Mouse (Mus musculus) T-helper 1 cell (primary cell): ENCODE measurements around the gene Dnajc13.

Experiments
- in situ Hi-C: fragments of 300-600 bp; cut with MboI, MseI; formaldehyde crosslinking; loops from one replicate; pipeline ENCODE4 v1.15.1; 2025; ENCODE audit warnings: high pct_unique_total_duplicates

Dnajc13 gene

DNA sequence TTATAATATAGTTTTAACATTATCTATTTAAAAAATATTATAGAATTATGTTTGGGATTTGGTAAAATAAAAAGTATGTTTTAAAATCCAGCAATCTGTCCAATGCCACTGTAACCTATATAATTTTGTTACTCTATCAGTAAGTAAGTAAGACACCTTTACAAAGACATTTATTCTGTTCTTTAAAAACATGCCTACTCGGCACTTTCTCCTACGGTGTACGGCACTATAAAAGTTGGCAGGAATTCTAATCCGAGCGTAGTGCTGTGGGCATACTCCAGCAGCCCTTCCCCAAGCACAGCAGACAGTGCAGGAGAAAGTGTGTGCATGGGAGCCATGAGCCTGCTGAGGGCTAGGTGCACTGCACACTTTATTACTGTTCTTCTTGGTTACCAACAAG is 75.7 kb downstream of the Dnajc13 start:
- in situ Hi-C loops = loop anchor here (25.0 kb wide), 2 partner anchors 850 to 875 kb away; partner anchors contain the start of gene Mrpl3

DNA sequence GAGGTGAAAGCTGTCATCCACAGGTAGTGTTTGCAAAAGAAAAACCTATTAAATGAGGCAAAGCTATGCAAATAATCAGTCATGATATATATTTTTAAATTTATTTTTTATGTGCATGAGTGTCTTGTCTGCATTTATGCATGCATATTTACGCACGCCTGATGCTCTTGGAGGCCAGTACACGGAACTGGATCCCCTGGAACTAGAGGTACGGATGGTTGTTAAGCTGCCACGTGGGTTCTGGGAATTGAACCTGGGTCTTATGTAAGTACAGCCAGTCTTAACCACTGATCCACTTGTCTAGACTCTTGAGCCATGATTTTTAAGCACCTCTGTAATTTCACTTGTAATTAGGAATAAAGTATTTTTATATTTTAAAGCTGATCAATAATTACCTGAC is 79.5 kb downstream of the Dnajc13 start:
- in situ Hi-C loops = loop anchor here (25.0 kb wide), 2 partner anchors 846 to 879 kb away; partner anchors contain the start of gene Mrpl3

DNA sequence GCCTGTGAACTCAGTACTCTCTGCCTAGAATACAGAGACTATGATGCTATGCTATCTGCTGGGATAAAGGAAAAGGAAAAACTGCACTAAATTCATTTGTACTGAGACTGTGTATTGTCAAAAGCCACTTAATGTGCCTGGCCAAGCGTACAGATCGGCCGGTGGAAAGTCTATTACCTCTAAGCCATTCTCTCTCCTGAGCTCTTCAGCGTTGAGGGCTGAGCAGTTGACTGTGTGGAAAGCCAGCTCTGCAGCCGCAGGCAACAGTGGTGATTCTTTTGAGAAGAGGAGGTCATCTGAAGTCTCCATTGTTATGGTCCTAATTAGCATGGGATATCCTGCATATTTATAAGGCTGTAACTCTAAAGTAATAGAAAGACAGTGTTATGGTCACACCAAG is 80.4 kb downstream of the Dnajc13 start:
- in situ Hi-C loops = loop anchor here (25.0 kb wide), 2 partner anchors 845 to 880 kb away; partner anchors contain the start of gene Mrpl3

DNA sequence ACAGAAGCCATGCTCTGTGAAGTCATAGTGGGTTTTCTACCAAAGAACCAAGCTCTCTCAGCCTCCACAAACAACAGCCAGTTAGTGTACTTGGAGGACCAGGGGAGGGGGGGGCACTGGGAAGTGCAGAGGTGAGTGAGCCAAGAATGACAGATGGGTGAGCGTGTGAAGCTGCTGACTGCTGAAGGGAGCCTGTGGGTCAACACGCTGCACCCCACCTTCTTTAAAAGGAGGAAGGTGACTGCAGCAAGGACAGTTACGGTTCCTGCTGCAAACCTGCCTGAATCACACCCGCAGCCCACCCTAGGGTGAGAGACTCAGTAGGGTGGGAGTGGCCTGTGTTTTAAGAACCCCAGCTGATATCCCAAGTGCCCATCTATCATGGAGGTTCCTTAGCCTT is 81.1 kb downstream of the Dnajc13 start:
- in situ Hi-C loops = loop anchor here (25.0 kb wide), 2 partner anchors 844 to 881 kb away; partner anchors contain the start of gene Mrpl3

DNA sequence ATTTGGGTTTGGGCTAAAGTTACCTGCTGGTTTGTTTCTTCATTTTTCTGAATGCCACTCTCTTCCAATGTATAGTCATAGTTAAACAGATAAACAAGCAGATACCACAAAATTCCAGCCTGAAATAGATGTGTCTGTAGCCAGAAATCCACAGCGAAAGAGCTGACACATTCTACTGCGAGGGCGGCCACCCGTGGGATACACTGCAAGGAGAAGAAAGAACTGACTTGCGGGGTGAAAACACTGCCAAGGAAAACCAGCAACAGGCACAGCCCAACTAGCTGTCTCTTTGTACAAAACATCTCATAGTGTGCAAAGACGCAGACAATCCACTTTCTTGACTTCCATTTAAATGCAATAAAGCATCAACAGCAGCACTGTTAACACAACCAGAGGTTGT is 82.7 kb downstream of the Dnajc13 start:
- in situ Hi-C loops = loop anchor here (25.0 kb wide), 2 partner anchors 843 to 882 kb away; partner anchors contain the start of gene Mrpl3

DNA sequence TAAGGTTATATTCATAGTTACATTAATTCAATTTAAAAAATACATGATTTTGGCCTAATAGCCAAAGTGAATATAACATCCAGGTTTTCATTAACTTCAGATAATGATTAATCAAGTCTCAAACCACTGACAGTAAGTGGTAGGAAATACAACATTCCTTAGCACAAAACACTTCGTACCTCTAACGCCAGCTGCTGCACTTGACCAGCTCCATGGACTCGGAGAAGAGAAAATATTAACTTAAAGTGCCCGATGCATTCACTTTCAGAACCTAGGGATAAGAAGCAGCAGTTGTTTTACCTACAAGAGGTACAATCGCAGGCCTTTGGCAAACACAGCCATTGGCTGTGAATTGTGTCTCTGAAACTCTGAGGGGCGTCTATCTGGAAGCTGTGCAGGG is 90.4 kb downstream of the Dnajc13 start:
- in situ Hi-C loops = no loop called here

DNA sequence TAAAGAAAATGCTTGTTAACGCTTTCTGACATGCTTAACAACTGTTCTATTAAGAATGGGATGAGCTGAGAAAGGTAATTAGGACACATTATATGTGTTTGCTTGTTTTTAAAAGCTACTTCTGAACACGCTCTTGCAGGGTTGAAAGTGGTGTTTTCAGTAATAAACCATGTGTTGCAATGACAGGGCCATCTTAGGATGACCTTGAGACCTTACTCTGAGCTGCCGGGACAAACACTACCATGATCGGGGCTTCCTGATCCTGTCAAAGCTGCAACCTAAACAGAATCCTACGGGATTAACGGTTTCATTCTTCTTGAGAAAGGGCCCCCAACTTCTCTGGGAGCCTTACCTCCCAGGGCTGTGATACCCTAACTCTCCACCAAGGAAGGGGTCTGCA is 91.1 kb downstream of the Dnajc13 start:
- in situ Hi-C loops = no loop called here

DNA sequence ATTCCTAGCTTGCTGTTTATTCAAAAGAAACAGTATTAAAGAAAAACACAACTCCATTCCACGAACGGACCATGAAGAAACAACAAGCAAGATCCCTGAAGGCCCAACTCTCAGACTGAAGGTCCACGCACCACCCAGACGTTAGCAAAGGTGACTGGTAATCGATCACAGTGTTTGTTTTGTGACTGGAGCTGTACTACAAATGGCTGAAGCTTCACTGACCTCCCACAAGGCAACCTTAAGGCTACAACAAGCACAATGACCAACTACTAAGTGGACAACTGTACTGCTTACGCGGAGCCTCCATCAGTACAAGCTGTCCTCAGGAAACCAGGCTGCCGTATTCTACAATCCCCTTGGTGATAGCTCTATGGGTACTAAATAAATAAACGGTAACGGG is 92.7 kb downstream of the Dnajc13 start:
- in situ Hi-C loops = no loop called here

DNA sequence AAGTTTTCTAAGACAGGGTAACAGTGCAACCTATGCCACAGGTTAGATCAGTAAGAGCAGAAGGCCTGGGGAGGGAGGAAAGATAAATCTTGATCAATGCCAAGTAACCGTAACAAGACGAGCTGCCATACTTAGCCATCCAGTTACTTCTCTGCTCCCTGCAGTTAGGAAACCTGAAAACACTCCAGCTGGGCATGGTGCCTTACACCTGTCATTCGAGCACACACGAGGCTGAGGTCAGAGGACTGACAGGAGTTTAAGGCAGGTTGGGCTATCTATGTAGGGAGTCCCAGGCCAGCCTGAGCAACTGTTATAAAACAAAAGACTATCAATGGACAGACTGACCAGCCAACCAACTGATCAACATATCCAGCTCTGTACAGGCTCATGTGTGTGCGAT is 96.8 kb downstream of the Dnajc13 start:
- in situ Hi-C loops = no loop called here

DNA sequence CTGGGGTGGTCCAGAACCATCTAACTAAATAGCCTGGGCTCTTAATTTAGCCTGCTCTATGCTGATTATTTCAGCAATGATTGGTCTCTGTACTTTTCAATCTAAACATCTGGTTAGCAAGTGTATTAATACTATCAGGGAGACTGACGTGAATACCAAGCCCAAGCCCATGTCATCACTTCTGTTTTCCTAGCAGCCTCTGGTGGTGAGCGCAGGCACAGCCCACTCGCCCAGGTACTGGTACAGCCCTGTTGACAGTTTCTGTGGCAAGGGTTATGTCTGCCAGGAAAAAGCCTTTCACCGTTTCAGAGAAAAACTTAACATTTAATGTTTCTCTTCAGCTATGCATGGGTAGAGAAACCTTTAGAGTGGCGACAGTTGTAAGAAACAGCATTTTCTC is 98.5 kb downstream of the Dnajc13 start:
- in situ Hi-C loops = no loop called here

DNA sequence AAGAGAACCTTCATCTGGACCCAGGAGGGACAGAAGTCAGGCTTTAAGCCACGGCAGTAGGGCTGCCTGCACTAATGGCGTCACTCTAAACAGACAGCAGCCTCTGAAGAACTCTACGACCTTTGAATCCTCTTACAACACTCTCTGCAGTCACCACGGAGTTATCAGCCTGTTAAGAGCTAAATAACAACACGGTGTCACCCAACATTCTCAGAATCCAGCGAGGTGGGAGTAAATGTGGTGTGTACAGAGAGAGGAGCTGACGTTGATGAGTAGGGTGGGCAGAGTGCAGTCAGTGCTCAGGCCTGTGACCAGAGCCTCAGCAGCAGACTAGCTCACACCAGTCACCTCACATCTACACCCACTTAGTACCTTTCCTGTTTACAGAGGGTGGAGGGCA is 101.6 kb downstream of the Dnajc13 start:
- in situ Hi-C loops = no loop called here

DNA sequence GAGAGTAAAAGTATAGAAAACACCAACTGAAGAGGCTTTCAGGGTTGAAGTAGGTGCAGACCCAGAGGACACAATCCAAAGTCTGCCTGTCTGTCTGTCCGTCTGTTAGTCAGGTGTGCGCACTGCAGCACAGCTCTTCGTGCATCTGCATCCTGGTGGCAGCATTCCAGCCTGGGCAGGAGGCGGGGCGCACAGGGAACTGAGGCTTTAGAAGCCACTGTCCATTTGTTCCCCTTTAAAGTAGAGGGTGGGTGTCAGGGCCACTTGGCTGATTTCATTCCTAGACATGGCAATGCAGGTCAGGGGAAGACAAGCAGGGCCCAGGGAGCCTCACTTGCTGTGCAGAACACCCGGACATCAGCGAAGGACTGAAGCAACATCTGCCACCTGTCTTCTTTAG is 105.4 kb downstream of the Dnajc13 start:
- in situ Hi-C loops = loop anchor here (10.0 kb wide), 2 partner anchors 352 to 1642 kb away; no protein-coding TSS in a partner anchor

DNA sequence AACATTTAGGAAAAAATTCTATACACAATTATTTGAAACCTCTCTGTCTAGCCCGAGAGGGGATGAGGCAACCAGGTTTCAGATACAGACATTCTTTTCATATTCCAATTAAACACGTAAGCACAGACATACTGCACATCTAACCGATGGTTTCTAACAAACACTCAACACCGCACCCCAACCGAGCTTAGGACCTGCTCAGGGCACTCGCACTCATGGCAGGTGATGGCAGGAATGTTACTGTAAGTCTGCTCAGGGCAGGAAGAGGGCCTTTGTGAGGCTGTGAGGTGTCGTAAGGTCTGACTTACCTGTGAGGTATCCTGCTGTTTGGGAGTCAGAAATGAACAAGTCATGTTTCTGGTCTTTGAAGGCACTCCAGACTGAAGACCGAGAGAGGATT is 106.2 kb downstream of the Dnajc13 start:
- in situ Hi-C loops = loop anchor here (10.0 kb wide), 2 partner anchors 352 to 1642 kb away; no protein-coding TSS in a partner anchor

DNA sequence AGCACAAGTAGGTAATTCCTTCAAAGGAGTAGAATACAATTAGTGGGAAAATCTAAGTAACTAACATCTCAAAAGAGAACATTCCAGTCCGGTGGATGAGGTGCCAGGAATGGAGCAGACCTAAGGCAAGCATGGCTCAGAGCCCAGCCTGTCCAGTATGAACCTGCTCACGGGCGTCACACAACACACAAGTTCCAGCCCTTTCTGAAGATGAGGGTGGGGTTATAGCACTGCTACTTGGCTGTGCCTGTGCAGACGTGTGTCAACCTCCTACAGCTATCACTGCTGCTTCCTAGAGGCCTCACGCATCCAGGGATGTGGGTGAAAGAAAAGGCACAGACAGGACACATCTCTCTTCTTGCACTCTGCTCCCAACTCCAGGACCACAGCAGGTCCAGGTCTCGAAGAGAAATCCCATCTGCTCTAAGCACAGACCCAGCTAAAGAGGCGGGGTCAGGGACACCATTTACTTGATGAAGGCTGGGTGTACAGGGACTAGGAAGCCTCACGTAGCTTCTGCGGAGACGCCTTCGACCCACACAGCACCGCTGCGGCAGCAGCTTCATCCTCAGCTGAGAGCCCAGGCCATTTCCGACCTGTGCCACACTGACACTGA is 107.5 kb downstream of the Dnajc13 start:
- in situ Hi-C loops = loop anchor here (10.0 kb wide), 2 partner anchors 350 to 1640 kb away; no protein-coding TSS in a partner anchor

DNA sequence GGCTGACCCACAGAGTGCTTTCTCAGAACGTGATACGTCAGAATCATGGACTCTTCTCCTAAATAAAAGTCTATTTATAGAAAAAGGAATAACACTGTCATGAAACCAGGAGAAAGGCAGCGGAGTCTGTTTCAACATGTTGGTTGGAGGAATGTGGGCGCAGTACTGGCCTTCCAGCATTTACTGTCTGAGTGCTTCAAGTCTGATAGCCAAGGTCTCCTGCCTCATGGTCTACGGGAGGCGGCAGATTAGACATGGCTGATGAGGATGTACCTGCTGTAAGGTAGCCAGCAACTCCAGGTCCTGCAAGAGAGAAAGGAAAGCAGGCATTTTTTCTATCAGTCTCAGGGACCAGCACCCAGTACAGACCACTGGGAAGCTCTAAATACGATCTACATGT is 110.6 kb downstream of the Dnajc13 start:
- in situ Hi-C loops = loop anchor here (10.0 kb wide), 2 partner anchors 347 to 1637 kb away; no protein-coding TSS in a partner anchor

DNA sequence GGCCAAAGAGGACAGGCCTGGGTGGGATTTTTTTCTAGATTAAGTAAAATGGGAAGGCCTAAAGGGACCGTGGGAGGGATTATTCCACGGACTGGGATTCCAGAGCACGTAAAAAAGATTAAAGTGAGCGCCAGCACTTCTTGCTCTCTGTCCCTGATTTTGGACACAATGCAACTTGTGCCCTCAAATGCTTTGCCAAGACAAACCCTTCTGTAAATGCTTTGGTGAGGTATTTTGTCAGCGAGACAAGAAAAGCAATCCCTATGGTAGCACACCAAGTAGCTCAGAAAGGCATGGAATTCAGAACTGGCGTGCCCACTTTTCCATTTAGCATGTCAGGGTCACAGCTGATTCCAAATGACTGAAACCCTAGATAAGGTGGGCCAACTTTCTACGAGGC is 113.8 kb downstream of the Dnajc13 start:
- in situ Hi-C loops = no loop called here

DNA sequence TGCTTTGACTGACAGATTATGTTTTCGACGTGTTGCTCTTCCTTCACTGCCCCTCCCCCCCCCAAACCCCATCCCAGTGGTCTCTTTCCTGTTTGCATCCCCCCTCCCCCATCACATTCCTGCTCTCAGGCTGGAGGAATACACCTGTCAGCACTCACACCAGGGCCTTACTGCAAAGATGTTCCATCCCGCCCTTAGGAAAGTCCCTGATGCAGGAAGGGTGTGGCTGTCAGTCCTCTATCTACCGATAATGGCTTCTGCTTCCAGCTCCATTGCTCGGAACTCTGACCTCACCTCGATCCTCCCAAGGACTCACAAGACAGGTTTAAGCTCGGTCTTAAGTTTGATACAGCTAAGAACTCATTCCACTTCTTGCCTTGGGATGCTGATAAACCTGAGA is 116.0 kb downstream of the Dnajc13 start:
- in situ Hi-C loops = no loop called here

DNA sequence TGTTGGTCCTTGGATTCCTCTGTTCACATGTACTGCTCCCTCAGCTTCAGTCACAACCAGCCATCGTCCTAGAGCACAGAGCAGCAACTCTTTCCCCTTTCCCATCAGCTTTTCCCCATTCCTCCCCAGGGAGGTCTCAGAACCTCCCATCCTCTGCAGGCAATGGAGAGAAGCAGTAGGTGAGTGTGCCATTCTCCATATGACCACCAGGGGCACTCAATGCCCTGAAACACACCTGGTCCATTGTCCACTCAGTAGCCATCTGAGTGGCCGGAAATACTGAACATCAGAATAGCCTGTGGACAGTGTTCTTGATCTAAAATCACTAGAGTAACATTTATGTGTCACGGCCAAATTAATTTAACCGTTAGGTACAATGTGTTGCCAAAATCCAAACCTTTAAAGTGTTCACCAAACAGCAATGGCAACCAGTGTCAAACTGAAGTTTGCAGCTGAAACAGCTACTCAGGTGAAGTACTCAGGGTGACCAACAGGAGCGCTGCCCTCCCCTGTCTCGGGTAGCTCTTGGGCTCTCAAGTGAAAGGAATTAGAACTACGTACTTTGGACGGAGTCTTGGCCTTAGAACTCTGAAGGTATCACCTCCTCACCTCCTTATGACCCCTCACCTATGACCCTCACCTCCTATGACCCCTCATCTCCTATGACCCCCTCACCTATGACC is 118.3 kb downstream of the Dnajc13 start:
- in situ Hi-C loops = no loop called here

DNA sequence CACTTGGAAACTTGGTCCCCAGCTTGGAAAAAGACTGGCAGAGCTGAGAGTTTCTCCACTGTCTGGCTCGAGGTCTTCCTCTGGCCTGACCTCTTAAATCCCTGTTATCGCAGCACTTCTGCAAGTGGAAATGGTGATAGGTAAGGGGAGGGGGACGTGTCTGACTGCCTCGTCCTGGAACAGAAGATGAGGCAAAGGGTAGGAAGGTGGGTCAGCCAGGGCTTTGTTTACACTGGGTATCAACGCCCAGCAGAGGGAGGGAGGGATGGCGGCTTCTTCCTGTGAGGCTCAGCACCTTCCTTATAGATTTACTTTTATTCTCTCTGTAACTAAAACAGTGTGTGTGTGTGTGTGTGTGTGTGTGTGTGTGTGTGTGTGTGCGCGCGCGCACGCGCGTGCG is 119.9 kb downstream of the Dnajc13 start:
- in situ Hi-C loops = no loop called here

DNA sequence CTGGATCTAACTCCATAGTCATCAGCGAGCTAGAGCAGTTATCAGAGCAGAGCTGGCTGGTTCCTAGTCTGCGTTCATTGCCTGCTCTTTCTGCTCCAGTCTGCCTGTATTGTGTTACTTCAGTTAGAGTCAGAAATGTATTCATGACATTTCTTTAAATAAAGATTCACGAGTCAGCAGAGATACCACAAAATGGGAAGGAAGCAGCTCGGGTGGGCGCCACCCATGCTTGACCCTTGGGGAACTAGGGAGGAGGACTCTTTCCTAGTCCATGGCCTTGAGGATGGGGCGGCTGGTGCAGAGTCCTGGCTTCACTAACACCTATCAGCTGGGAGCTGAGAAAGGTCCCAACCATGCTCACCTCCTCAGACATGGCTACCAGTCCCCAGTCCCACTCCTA is 122.4 kb downstream of the Dnajc13 start:
- in situ Hi-C loops = no loop called here

DNA sequence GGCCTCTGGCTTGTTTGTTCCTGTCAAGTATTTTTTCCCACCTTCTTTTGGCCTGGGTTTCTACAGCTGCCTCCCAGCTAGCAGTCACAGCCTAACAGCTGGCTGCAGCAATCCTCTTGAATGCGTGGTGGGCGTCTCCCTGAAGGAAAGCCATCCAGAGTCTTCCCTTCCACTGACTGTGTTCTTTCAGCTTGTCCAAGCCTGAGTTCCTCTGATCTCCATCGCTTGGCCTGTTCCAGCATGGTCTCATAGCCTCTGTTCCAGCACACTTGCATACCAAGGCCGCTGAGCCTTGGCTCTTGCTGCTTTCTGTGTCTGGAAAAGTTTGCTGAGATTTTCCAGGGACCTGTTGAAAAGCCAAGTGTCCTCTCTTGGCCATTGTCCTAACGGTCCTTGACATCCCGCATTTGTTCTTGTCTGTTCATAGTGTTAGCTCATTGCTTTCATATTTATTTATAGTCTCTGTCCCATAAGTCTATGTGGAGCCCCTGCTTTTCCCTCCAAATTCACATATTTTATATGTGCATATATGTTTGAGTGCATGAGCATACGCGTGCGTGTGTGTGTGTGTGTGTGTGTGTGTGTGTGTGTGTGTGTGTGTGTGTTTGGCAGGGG is 132.5 kb downstream of the Dnajc13 start:
- in situ Hi-C loops = no loop called here

DNA sequence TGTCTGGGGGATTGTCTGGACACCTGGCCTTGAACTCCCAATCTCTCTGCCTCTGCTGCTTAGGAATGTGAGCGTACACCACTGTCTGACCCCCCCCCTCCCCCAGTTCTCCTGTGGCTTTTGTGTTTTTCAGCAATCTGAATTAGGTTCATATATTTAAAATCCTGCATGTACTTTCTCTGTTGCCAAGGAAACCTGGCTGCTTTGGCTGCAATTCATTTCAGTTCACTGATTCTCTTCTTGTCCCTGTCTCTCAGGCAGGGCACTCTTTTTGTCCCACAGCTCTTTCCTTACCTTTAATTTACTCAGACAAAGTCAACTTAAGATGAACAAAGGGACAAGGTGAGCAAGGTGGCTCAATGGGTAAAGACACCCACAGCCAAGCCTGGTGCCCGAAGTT is 134.6 kb downstream of the Dnajc13 start:
- in situ Hi-C loops = no loop called here

DNA sequence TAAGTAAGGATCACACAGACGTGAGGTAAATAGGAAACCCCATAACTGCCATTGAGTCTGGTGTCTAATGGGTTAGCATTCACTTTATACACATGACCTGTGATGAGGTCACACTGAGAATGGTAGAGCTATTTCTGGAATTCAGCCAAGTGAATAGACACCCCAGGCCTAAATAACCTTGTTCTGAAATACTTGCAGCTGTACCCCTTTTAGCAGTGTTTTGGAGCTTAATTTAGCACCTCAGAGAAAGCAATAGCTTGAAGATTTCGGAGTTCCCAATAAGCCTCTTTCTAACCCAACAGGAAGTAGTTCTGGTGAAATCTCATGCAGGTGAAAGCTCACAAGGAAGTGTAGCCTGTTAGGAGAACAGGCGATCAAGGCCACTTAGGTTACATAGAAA is 135.9 kb downstream of the Dnajc13 start, which contains the start of gene Ackr4:
Gene Ackr4 (minus strand): TSS at position 101 of the 400 bp plus-strand sequence.
- in situ Hi-C loops = no loop called here
